Mouse (Mus musculus): ENCODE measurements at regions not wholly inside any gene's neighbourhood (a gene's known extent, or its start where the extent isn't known, plus 50 kb on each side); places are given as distances from the start of the nearest gene placed in this dataset.
"Not testable (repeated sequence)": the region's sequence is repeated elsewhere in the genome, so short reads cannot be mapped to it uniquely, and the experiment has no call there.

GRCm38 (mm10) chr12:17992572-17992971 lies 301.9 kb downstream of the Hpcal1 start:
- DNase-seq (ENCODE audit: low spot score in 2 of 2) = peak; percentile 0 to 1

GRCm38 (mm10) chr12:17993368-17993767 lies 302.7 kb downstream of the Hpcal1 start:
- DNase-seq (ENCODE audit: low spot score in 2 of 2) = not testable (repeated sequence)

Measured in layer of hippocampus, adult 18-20 months (tissue).